Mouse (Mus musculus): ENCODE measurements around the gene Ier5.

The Ier5 gene

GRCm38 (mm10) chr1:155098486-155099279 lies 753 bp downstream of the Ier5 start:
- DNase-seq (ENCODE audit: extremely low read depth, low read depth) = no peak

- no peak for DNase-seq (ENCODE audit: extremely low read depth, low read depth)
Observed at GRCm38 (mm10) chr1:155097931-155098485, 1.4 kb downstream of the Ier5 start.

GRCm38 (mm10) chr1:155097354-155097753 lies 2.1 kb downstream of the Ier5 start:
- peak; percentile 82 for DNase-seq (ENCODE audit: extremely low read depth, low read depth)

GRCm38 (mm10) chr1:155096620-155097261 lies 2.7 kb downstream of the Ier5 start:
- peak; percentile 74 for DNase-seq (ENCODE audit: extremely low read depth, low read depth)

GRCm38 (mm10) chr1:155093971-155094707 lies 5.3 kb downstream of the Ier5 start:
- DNase-seq (ENCODE audit: extremely low read depth, low read depth) = no peak

- no peak for DNase-seq (ENCODE audit: extremely low read depth, low read depth)
Observed at GRCm38 (mm10) chr1:155093145-155093791, 6.2 kb downstream of the Ier5 start.

- DNase-seq (ENCODE audit: extremely low read depth, low read depth) = no peak
Observed at GRCm38 (mm10) chr1:155091842-155092800, 7.3 kb downstream of the Ier5 start.

GRCm38 (mm10) chr1:155091374-155091841 lies 8.0 kb downstream of the Ier5 start:
- no peak for DNase-seq (ENCODE audit: extremely low read depth, low read depth)

- no peak for DNase-seq (ENCODE audit: extremely low read depth, low read depth)
Observed at GRCm38 (mm10) chr1:155090736-155091135, 8.7 kb downstream of the Ier5 start.

GRCm38 (mm10) chr1:155090327-155090726 lies 9.1 kb downstream of the Ier5 start:
- DNase-seq (ENCODE audit: extremely low read depth, low read depth) = no peak

GRCm38 (mm10) chr1:155088847-155089603 lies 10.4 kb downstream of the Ier5 start:
- DNase-seq (ENCODE audit: extremely low read depth, low read depth) = no peak

- DNase-seq (ENCODE audit: extremely low read depth, low read depth) = no peak
Observed at GRCm38 (mm10) chr1:155088046-155088445, 11.4 kb downstream of the Ier5 start.

GRCm38 (mm10) chr1:155086893-155087292 lies 12.5 kb downstream of the Ier5 start:
- no peak for DNase-seq (ENCODE audit: extremely low read depth, low read depth)

GRCm38 (mm10) chr1:155086416-155086815 lies 13.0 kb downstream of the Ier5 start:
- DNase-seq (ENCODE audit: extremely low read depth, low read depth) = no peak

- no peak for DNase-seq (ENCODE audit: extremely low read depth, low read depth)
Observed at GRCm38 (mm10) chr1:155084839-155085238, 14.6 kb downstream of the Ier5 start.

- no peak for DNase-seq (ENCODE audit: extremely low read depth, low read depth)
Observed at GRCm38 (mm10) chr1:155083271-155084265, 15.9 kb downstream of the Ier5 start.

- DNase-seq (ENCODE audit: extremely low read depth, low read depth) = no peak
Observed at GRCm38 (mm10) chr1:155082965-155083268, 16.5 kb downstream of the Ier5 start.
